Mouse (Mus musculus) adrenal gland, postnatal 10 days (tissue): ENCODE results near the gene Sipa1. TPM values are rescaled to one million over a fixed set of nuclear protein-coding genes. Genes with fewer than 3 reads are reported as not detected.
"Not testable (repeated sequence)": the region's sequence is repeated elsewhere in the genome, so short reads cannot be mapped to it uniquely, and the experiment has no call there.

ENCODE experiments used
- DNase-seq: peaks from one replicate; pipeline ENCODE4 v3.0.0; 2021; ENCODE audit warnings: mixed read lengths
- total RNA-seq, 2 experiments: library from RNA; stranded (reverse); gene quantifications; 2 replicates each; pipeline ENCODE4 v1.2.3; 2021

The Sipa1 gene
- total RNA-seq, 2 experiments from 2014 or later, result 52.5 to 68.0 TPM

DNA sequence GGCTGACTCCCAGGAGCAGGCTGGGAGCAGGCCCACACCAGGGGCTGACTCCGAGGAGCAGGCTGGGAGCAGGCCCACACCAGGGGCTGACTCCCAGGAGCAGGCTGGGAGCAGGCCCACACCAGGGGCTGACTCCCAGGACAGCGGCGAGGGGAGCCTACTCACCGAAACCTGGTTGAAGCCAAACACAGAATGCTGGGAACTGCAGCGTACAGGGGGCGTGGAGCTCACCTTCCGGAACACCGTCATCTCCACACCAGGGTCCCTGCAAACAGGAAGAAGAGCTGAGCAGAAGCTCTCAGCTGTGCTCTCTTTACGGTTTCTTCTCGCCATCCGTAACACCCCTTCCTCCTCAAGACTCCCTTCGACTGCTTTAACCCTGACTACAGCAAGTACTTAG lies 23.4 kb upstream of the Sipa1 start:
- not testable (repeated sequence) for DNase-seq

DNA sequence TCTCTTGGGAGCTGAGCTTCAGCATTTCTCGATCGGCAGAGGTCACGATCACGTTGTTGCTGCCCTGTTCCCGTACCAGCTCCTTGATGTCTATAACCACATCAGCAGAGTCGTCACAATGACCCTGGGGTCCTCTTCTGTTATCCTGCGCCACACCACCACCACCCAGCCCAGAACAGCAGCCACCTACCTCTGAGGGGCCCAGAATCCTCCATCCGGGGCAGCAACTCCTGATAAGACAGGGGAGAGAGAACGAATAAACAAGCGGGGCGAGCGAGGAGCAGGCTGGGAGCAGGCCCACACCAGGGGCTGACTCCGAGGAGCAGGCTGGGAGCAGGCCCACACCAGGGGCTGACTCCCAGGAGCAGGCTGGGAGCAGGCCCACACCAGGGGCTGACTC lies 22.9 kb upstream of the Sipa1 start:
- no peak for DNase-seq

GRCm38 (mm10) chr19:5685861-5686260 lies 22.4 kb upstream of the Sipa1 start:
- DNase-seq, result no peak

GRCm38 (mm10) chr19:5685431-5685830 lies 21.9 kb upstream of the Sipa1 start:
- no peak for DNase-seq

- no peak for DNase-seq
These were observed 21.5 kb upstream of the Sipa1 start for GRCm38 (mm10) chr19:5684985-5685384.

- DNase-seq, result no peak
These were observed 20.7 kb upstream of the Sipa1 start for GRCm38 (mm10) chr19:5684236-5684635.

GRCm38 (mm10) chr19:5680432-5680831 lies 16.9 kb upstream of the Sipa1 start:
- peak; percentile 63 for DNase-seq

- peak; percentile 53 for DNase-seq
These were observed 4.9 kb upstream of the Sipa1 start for GRCm38 (mm10) chr19:5668372-5668771.

DNA sequence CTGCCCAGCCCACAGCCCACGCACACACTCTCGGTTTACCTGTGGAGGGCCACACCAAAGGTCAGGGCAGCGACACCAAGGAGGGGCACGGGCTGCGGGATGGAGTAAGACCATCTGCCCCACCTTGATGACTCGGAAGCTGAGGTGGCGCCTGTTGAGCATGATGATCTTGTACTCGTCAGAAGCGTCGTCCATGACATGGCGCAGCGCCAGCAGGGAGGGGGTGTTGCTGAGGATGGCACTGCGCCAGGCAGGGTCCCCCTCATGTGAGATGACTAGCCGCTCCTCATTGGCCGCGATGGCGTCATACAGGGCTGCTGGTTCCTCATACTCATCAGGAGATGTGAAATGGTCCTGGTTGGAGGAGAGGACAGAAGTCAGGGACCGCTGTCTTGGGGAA lies 2.9 kb upstream of the Sipa1 start:
- DNase-seq, result no peak

DNA sequence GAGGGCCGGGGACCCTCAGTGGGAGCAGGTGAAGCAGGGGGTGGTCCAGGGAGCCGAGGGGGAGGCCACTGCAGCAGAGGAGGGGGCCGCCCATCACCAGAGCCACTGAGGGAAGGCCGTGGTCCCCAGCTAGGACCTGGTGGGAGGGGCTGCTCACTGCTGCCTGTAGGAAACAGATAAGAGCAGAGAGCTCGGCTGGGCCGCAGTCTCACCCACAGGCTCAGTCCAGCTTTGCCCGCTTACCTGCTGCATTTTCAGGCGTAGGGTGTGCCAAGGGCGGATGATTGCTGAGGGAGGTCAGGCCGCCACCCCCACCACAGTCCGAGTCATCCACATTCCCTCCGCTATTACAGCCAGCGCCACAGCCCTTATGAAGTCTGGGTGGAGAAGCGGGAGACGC lies 2.0 kb upstream of the Sipa1 start:
- DNase-seq, result no peak

DNA sequence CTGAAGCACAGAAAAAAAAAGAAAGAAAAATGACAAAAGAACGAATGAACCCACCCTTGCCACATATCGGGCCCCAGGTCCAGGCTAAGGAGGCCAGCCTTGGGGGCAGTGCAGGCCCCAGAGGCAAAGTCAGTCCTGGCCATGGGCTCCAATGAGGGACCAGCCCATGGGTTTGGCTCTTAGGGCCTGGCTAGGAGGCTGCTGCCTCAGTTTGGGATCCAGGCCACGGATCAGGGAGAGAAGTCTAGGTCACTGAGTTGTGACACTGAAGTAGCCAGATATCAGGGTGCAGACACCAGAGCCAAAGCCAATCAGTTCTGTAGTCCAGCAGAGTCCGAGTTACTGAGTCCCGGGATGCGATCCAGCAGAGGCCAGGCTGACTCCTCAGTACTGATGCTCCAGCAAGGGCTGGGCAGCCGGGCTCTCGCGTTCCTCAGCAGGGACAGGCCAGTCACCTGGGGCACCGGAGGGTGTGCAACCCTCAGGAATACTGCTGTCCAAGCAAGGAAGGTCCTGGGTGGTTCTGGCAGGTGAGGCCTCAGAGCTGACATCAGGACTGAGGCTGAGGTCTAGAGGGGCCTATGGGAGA lies 1.3 kb upstream of the Sipa1 start:
- DNase-seq, result no peak

GRCm38 (mm10) chr19:5662310-5662709 lies 1.2 kb downstream of the Sipa1 start:
- no peak for DNase-seq

GRCm38 (mm10) chr19:5660942-5661751 lies 2.4 kb downstream of the Sipa1 start:
- DNase-seq, result no peak

GRCm38 (mm10) chr19:5654720-5655298 lies 8.7 kb downstream of the Sipa1 start:
- no peak for DNase-seq

DNA sequence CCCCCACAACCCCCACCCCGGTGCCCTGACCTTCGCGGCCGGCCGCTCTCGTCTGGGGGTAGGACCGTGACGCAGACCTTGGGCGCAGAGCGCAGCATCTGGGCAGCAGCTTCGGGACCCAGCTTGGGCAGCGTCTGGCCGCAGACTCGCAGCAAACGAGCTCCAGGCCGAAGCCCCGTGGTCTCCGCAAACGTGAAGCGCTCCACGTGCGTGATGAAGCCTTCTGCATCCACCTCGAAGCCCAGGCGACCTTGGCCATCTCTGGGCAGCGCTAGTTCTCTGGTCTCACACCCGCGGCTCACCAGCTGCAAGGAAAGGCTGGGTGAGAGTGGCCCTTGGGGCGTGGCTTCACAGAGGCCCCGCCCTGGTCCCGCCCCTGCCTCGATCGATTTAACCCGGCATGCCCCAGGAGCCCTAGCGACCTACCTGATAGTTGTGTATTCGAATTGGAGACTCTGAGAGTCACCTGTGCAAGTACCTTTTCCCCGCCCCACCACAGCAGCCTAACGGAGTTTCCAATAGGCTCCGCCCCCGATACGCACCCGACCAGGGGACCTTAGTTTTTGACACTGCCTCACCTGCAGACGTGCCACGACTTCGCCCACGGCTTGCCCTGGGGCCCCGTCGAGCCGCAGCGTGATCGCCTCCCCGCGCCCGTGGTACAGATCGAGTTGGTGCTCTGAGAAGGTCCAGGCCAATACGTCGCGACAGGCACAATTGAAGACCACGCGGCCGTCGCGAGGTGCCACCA lies 9.4 kb downstream of the Sipa1 start:
- peak; percentile 55 for DNase-seq

- no peak for DNase-seq
These were observed 10.9 kb downstream of the Sipa1 start for GRCm38 (mm10) chr19:5652570-5652969.

DNA sequence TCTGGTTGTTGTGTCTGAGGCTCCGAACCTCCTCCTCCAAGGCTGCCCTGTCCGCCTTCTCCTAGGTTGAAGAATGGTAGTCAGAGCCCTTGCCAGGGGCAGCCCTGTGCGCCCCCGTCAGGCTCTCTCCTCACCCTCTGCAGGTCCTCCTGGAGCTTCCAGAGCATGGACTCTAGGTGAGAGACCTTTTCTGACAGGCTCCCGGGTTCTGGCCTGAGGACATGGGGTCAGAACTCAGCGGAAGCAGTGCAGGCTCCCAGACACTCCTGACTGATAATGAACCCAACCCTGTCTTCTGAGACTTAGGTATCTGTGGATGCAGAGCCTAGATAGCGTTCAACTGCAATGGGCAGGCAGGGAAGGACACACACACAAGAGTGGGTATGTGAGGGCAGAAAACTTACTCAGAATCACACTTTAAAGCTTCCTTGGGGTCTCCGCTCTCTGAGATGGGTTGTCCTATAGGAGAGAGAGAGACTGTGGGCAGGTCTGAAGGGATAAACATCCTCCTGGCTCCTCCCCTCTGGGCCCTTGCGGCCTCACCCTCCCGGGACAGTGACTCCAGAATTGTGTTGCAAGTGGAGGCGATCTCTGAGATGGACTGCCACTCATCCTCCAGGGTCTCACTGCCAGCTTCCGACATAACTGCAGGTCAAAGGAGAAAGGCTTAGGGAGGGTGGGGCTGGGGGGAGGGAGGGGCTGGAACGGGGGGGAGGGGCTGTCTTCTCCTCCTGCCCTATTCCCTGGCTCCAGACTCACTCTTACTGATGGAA lies 11.8 kb downstream of the Sipa1 start:
- no peak for DNase-seq

DNA sequence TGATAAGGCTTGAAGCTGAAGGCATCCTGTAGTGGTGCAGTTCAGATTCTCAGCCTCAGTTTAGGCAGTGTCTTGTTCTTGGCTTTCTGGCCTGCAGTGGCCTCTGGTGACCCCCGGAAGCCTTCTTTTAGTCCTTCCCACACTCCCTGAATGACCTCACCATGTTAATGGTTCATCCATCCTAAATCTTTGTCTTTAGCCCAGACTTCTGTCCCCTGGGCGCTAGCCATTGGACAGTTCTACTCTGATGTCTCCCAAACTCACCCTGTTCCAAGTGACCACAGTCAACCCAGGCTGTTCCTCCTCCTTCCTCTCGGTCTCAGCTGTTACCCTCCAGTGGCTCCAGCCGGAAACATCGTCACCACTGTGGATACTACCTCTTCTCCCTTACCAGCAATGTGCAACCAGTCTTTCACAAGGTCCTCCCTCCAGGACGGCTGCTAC lies 14.2 kb downstream of the Sipa1 start:
- peak; percentile 56 for DNase-seq

DNA sequence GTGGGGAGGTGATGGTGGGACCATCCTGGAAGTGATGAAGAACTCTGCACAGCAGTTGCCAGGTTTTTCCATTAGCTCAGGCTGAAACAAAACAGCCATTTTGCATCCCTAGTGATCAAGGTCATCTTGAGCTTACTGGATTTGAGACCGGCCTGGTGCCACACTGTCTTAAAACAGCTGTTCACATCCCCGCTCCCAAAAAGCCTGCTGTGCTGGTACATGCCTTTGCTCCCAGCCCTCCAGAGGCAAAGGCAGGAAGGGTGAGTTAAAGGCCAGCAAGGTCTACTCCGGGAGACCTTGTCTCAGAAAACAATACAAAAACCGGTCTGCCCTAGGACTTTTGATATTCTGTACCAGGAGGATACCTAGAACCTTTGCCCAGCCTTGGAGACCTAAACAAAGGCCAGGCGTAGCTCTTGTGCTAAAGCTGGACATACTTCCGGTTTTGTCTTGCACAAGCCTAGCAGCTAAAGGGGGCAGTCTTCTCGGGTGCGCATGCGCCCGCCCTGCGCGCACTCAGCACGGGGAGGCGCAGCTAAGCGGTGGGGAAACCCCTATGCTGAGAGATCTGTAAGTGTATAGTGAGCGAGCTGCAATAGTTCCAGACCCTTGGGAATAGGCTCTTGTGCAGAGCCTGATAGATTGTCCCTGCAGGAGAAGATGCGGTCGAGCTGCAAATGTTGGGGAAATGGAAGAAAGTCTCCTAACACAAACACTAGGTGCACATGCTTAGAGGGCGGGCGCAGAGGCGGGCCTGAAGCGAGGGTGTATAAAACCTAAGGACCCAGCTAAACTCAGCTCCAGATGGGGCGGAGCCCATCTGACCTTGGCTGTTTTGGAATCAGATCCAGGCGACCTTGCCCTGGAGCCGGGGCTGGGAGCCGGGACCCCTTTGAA lies 14.9 kb downstream of the Sipa1 start:
- DNase-seq, result peak; percentile 90

DNA sequence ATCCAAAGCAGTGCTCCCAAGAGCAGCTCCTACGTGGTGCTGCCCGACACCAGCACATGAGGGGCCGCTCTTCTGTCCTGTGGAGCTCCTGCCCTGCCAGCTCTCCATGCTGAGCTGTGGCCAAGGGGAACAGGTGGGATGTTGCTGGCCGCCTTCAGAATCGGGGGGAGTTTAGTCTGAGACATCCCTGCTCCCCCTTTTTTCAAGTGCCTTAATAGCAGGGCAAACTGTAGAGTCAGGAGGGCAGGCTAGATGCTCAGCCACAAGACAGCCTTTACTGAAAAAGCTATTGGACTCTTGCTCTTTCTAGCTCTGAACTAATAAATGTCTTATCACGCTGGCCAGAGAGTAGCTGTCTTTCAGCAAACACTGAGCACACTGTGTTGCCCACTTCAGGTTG lies 15.7 kb downstream of the Sipa1 start:
- DNase-seq, result no peak
